Mouse (Mus musculus): ENCODE measurements around the gene Lrrc38. TPM values are rescaled to one million over a fixed set of nuclear protein-coding genes. Genes with fewer than 3 reads are reported as not detected.

Gene Lrrc38
- 0.44 and 0.79 TPM in 2 replicates for polyA plus RNA-seq (2016; fragmentation: Nextera tagmentation; extraction: Ambion mirVana)

DNA sequence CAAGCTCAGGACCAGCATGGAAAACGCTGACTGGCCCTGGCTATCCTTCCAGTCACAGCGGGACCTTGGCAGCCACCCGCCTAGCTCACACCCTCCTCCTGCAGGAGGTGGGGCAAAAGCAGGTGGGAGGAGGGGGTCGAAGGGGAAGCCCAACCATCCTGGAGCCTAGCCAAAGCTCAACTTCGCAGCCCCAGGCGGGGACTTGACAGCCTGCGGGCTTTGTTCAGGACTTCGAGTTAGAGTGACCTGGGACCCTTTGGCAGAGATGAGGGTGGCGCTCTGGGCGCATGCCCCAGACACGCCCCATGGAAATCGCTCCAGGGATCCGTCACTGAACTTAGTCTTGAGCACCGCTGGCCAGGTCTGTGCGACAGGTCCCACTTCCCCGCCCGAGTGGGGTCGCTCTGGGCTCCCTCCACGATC, at the start of gene Lrrc38:
Lrrc38 (plus strand) TSS at position 274 of the 423 bp plus-strand sequence.
- Histone ChIP-seq H3K36me3 (no peaks in the 10 kb centered on the region), H3K27ac (no peak within 1 kb of the TSS), H3K9me3 (replicated peaks) (no peaks in the 10 kb centered on the region; the same call in 1 of the 2 replicates), H3K27me3 (peaks cover 51% of the 10 kb centered on the region), H3K4me3 (peak within 1 kb of the TSS; percentile 57), H3K9ac (peak within 1 kb of the TSS; percentile 53), H3K4me2 (replicated peaks) (peak within 1 kb of the TSS; percentile 98), H3K4me1 (peaks cover 18% of the 10 kb centered on the region)
- 1% methylated on average over 19 of the region's 19 CpGs for WGBS
- peak; percentile 46 for ATAC-seq (ENCODE audit: low FRiP score)

DNA sequence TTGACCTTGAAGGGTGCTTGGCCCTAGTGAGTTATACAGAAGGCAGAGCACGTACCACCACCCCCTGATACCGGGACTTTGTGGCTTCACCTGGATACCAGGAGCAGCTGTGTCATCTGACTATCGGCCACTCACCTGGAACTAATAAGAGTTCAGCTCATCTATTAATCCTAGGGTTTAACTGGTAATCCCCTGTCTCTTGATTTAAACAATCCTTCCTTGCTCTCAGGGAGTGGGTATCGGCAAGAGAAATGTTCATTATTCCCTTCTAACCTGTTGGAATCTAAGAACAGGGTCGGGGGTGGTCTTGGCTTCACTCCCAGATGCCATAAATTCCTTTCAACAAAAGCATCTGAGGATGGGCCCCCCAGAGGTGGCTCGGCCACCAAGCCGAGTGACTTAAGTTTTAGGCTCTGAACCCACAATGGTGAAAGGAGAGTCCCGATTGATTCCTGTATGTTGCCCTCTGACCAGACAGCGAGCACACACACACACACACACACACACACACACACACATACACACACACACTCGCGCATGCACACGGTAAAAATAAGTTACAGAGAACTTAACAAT, 49.4 kb upstream of the Lrrc38 start:
- no peak for ATAC-seq (ENCODE audit: low FRiP score)
- H3K9me3 ChIP-seq (replicated peaks) = no peaks in the 10 kb centered on the region
- 4% methylated on average over 12 of the region's 12 CpGs for WGBS
- H3K4me1 ChIP-seq = peaks cover 47% of the 10 kb centered on the region
- peak overlapping the region; percentile 46 for H3K4me3 ChIP-seq
- peak overlapping the region; percentile 62 for H3K4me2 ChIP-seq (replicated peaks)
- H3K9ac ChIP-seq = peak overlapping the region; percentile 58
- H3K27me3 ChIP-seq = no peaks in the 10 kb centered on the region
- H3K36me3 ChIP-seq = no peaks in the 10 kb centered on the region
- H3K27ac ChIP-seq = no peak overlapping the region

DNA sequence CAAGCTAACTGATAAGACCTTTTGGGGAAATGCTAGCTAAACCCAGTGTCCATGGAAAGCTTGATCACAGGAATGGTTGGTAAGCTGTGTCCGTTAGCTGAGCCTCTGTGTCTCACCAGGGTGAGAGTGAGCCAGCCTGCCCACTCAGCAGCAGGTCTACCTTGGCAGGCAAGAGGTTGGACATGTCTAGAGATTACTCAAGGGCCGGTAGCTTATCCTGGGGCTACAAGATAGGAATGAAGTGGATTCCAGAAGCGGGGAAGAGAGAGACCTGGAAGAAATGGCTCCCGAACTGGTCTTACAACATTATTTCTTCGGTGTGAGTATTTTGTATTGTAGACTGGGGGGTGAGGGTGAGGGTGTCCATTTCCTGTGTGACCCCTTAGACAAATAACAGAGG, 48.5 kb upstream of the Lrrc38 start:
- Histone ChIP-seq H3K27ac (no peak overlapping the region), H3K4me2 (replicated peaks) (peak overlapping the region; percentile 62), H3K9me3 (replicated peaks) (no peaks in the 10 kb centered on the region), H3K4me3 (no peak overlapping the region), H3K9ac (no peak overlapping the region), H3K36me3 (no peaks in the 10 kb centered on the region), H3K27me3 (no peaks in the 10 kb centered on the region), H3K4me1 (peaks cover 39% of the 10 kb centered on the region)
- WGBS = 72% methylated on average over 5 of the region's 5 CpGs
- no peak for ATAC-seq (ENCODE audit: low FRiP score)

DNA sequence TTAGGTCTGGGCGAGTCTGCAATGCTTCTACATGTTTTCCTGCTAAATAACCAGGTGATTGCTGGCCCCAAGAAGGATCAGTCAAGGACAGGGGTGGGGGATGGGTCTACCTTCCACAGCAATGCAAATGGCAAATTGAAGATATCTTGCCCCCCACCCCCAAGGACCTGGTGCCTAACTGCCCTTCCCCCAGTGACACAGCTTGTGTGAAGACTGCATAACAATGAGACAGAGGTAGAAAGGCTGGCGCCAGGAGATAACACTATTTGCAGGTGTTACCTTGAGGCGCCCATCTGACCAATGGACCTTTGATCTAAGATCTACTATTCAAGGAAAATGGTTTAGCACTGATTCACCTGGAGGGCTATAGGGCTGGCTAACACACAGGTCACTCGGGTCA, 47.7 kb upstream of the Lrrc38 start:
- Histone ChIP-seq H3K27me3 (no peaks in the 10 kb centered on the region), H3K4me1 (peaks cover 36% of the 10 kb centered on the region), H3K9ac (no peak overlapping the region), H3K36me3 (no peaks in the 10 kb centered on the region), H3K27ac (no peak overlapping the region), H3K9me3 (replicated peaks) (no peaks in the 10 kb centered on the region), H3K4me3 (no peak overlapping the region), H3K4me2 (replicated peaks) (no peak overlapping the region)
- no peak for ATAC-seq (ENCODE audit: low FRiP score)
- 51% methylated on average over 4 of the region's 4 CpGs for WGBS

DNA sequence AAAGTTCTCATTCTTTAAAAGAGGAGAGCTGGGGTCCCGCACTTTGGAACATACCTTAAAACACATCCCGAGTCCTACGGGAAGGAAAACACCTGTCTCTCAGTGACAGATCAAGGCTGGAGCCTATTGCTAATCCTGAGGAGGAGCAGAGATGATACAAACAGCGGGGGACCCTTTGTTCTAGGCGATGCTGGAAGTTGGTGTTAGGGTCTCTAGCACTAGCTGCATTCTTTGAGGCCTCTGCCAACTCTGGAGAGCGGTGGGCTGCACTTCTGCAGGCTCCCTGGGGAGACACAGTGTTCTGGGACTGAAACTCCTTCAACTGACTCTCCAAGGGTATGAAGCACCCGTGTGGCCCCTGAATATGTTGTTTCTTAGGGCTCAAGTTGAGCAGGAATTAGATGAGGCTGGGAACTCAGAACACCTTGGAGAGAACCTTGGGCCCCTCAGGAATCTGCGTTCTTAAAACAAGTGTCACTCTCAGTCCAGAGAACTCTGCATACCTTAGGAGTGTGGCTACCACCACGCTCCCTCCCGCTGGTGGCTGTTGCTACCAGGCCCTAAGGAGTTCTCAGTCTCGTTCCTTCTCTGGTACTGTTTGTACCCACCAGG, 47.2 kb upstream of the Lrrc38 start:
- peaks cover 31% of the 10 kb centered on the region for H3K4me1 ChIP-seq
- no peak overlapping the region for H3K4me3 ChIP-seq
- H3K36me3 ChIP-seq = no peaks in the 10 kb centered on the region
- no peaks in the 10 kb centered on the region for H3K9me3 ChIP-seq (replicated peaks)
- no peak overlapping the region for H3K27ac ChIP-seq
- no peak for ATAC-seq (ENCODE audit: low FRiP score)
- no peaks in the 10 kb centered on the region for H3K27me3 ChIP-seq
- H3K4me2 ChIP-seq (replicated peaks) = no peak overlapping the region
- 49% methylated on average over 11 of the region's 11 CpGs for WGBS
- H3K9ac ChIP-seq = no peak overlapping the region

DNA sequence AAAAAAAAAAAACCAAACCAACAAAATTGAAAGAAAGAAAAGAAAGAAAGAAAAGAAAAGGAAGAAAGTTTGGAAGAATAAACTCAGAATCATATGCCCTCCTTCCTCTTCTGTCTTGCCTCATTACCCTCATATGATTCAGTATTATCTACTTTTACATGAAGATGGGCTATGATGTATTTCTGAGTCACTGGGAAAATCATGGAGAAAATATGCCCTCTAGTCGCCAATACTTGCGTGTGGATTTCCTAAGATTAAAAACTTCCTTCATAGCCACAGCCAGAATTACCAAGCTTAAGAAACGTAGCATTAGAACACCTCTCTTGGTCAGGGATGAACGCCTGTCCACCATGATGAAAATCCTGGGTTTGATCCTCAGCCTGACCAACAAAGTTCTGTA, 44.5 kb upstream of the Lrrc38 start:
- 98% methylated on average over 4 of the region's 4 CpGs for WGBS
- no peak for ATAC-seq (ENCODE audit: low FRiP score)
- Histone ChIP-seq H3K4me2 (replicated peaks) (no peak overlapping the region), H3K27me3 (no peaks in the 10 kb centered on the region), H3K4me3 (no peak overlapping the region), H3K4me1 (peaks cover 12% of the 10 kb centered on the region), H3K36me3 (no peaks in the 10 kb centered on the region), H3K9ac (no peak overlapping the region), H3K9me3 (replicated peaks) (no peaks in the 10 kb centered on the region), H3K27ac (no peak overlapping the region)

DNA sequence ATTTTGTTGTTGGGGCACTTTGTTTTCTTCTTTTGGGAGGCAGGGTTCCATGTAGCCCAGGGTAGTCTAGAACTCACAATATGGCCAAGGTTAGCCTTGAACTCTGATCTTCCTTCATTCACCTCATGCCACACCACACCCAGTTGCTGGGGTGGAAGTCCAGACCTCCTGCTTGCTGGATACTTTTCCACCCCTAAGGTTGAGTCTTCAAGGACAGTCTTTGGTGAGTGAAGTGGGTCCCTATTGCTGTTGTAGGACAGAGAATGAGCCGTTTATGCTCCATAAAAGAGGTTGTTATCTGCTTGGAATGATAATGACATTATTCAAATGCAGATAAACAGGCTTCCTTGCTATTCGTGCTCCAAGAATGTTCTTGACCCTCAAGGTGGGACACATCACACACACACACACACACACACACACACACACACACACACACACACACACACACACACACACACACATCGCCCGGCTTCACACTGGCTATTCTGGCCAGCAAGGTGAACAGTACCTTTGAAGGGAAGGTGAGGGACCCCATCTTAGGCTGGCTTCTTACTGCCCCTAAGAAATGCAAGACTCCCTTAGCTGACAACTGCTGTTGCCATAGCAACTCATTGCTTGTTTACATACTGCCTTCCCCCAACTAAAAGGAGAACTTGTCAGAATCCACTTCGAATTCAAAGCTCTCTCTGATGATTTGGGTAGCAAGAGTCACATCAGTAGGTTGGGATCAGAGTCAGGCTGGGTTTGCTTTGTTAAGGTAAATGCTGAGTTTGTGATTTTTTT, 43.4 kb upstream of the Lrrc38 start:
- ATAC-seq (ENCODE audit: low FRiP score) = no peak
- Histone ChIP-seq H3K9me3 (replicated peaks) (no peaks in the 10 kb centered on the region), H3K4me3 (no peak overlapping the region), H3K9ac (no peak overlapping the region), H3K36me3 (no peaks in the 10 kb centered on the region), H3K27ac (no peak overlapping the region), H3K4me2 (replicated peaks) (no peak overlapping the region), H3K4me1 (0 out of 2 replicates have a peak, but pooled peaks cover 5% of the 10 kb centered on the region), H3K27me3 (no peaks in the 10 kb centered on the region)
- 64% methylated on average over 5 of the region's 5 CpGs for WGBS

DNA sequence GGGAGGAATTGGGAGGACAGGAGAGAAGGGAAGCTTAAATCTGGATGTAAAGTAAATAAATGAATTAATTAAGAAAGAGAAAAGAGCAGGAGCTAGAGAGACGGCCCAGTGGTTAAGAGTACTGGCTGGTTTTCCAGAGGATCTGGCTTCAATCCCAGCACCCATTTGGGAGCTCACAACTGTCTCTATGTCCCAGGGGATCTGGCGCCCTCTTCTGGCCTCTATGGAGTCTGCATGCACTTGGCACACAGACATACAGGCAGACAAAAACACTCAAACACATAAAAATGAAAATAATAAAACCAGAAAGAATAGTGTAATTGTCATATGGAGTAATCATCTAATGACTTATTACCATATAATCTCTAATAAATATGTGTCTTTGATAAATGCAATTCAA, 38.2 kb upstream of the Lrrc38 start:
- Histone ChIP-seq H3K9ac (no peak overlapping the region), H3K9me3 (replicated peaks) (no peaks in the 10 kb centered on the region), H3K4me2 (replicated peaks) (no peak overlapping the region), H3K27me3 (no peaks in the 10 kb centered on the region), H3K36me3 (no peaks in the 10 kb centered on the region), H3K27ac (no peak overlapping the region), H3K4me1 (0 out of 2 replicates have a peak, but pooled peaks cover 2% of the 10 kb centered on the region), H3K4me3 (no peak overlapping the region)
- ATAC-seq (ENCODE audit: low FRiP score) = no peak
- WGBS = 38% methylated on average over 2 of the region's 2 CpGs

DNA sequence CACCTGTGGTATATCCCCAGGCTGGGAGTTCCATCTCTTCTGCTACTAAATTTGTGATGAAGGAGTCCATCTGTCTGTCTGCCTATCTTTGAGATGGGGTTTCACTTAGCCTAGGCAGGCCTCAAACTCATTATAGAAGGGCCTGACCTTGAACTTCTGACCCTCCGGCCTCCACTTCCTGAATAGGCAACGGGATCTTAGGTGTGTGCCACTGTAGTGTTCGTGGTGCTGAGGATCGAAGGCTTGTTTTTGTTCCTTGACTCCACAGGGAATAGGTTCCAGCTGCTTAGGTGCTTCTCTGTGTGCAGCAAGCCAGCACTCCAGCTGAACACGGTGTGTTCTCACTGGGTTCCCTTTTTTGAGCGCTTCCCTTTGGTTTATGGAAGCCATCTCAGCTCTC, 36.3 kb upstream of the Lrrc38 start:
- Histone ChIP-seq H3K4me2 (replicated peaks) (no peak overlapping the region), H3K36me3 (no peaks in the 10 kb centered on the region), H3K4me1 (no peaks in the 10 kb centered on the region), H3K27ac (no peak overlapping the region), H3K4me3 (no peak overlapping the region), H3K9me3 (replicated peaks) (no peaks in the 10 kb centered on the region), H3K9ac (no peak overlapping the region), H3K27me3 (no peaks in the 10 kb centered on the region)
- no peak for ATAC-seq (ENCODE audit: low FRiP score)
- WGBS = 84% methylated on average over 6 of the region's 6 CpGs

DNA sequence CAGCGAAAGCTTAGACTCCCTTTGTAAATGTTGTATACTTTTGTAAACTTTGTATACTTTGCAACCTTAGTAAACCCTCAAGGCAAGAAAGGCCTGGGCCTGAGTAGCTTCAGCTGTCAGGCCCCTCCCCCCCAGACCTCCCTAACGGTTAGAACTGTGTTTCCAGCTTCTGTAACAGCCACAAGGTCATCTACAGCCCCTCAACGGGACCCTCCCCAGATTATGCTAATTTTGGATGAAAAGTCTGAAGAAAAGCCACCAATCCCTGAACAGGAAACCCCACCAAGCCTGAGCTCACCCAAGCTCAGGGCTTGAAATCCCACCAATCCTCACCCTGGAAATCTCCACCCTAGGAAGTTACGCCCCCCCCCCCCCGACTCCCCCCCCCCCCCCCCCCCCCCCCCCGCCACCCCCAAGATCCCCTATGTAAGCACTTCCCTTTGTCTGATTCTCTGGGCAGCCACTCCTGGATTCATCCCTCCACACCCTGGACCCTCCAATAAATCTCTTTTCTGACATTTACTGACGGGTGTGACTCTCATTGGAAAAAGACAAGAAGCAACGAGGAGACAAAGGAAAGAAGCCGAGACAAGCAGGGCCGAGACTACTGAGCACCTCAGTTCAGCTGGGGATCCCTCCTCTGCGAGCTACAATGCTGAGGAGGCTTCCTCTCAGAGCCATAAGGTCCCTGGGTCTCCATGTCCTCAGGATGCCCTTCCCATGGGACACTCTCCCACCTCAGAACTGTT, 25.2 kb upstream of the Lrrc38 start:
- peak overlapping the region; percentile 24; the same call in 1 of the 2 replicates for H3K27ac ChIP-seq
- whole genome bisulfite sequencing = 16% methylated on average over 8 of the region's 11 CpGs
- peak overlapping the region; percentile 20; the same call in 1 of the 2 replicates for H3K9ac ChIP-seq
- H3K4me3 ChIP-seq = no peak overlapping the region
- no peaks in the 10 kb centered on the region for H3K27me3 ChIP-seq
- no peaks in the 10 kb centered on the region for H3K36me3 ChIP-seq
- H3K4me1 ChIP-seq = peaks cover 6% of the 10 kb centered on the region; the same call in 1 of the 2 replicates
- ATAC-seq (ENCODE audit: low FRiP score) = peak; percentile 51
- no peaks in the 10 kb centered on the region for H3K9me3 ChIP-seq (replicated peaks)
- H3K4me2 ChIP-seq (replicated peaks) = peak overlapping the region; percentile 54

DNA sequence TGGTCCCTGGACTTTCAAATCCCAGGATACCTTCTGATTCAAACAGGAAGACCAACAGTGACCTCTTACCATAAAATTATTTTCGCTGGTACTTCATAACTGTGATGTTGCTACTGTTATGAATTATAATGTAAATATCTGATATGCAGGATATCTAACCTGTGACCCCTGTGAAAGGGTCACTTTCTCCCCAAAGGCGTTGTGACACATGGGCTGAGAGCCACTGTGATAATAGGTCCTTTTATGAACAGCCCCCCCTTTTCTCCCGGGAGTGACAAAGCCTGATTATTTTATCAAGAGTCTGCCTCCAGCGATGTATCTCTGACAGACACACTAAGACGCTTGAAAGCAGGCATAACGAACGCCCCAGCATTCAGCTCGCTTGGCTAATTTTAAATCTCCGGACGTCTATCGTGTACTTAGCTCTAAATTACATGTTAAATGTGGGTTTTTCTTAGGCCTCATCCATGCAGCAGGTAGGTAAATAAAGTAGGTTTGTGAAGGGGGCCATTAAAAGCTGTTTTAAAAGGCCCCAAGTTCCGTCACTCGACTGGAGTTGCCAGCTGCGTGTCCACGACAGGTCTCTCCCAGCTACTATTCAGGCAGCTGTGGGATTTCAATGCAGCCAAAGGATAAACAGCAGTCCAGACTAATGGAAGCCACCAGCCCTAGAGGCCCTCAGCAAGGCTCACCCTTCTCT, 24.5 kb upstream of the Lrrc38 start:
- Histone ChIP-seq H3K4me3 (peak overlapping the region; percentile 25), H3K9ac (peak overlapping the region; percentile 20; the same call in 1 of the 2 replicates), H3K27ac (peak overlapping the region; percentile 58; the same call in 1 of the 2 replicates), H3K9me3 (replicated peaks) (no peaks in the 10 kb centered on the region), H3K36me3 (no peaks in the 10 kb centered on the region), H3K4me1 (peaks cover 6% of the 10 kb centered on the region; the same call in 1 of the 2 replicates), H3K4me2 (replicated peaks) (peak overlapping the region; percentile 54), H3K27me3 (no peaks in the 10 kb centered on the region)
- ATAC-seq (ENCODE audit: low FRiP score) = peak; percentile 49
- 19% methylated on average over 15 of the region's 15 CpGs for WGBS

Measured in hindbrain, embryonic 12.5 days (tissue).